Mouse (Mus musculus) E14TG2a.4 (cell line): ENCODE measurements around the gene Fitm2.

Experiments
- H3K27me3 ChIP-seq: 2 replicates; pipeline ENCODE4 v1.6.1; 2014; ENCODE audit warnings: low read length, control low read depth; ENCODE audit not compliant: insufficient read depth
- H3K36me3 ChIP-seq: 2 replicates; pipeline ENCODE4 v1.6.1; 2014; ENCODE audit warnings: low read length, control low read depth; ENCODE audit not compliant: insufficient read depth
- H3K4me1 ChIP-seq: replicated peaks from 2 replicates; pipeline ENCODE4 v1.6.1; 2014; ENCODE audit warnings: low read depth, low read length, control low read depth
- H3K4me3 ChIP-seq: replicated peaks from 2 replicates; pipeline ENCODE4 v1.5.1; 2014; ENCODE audit warnings: mild to moderate bottlenecking, low read length
- H3K9me3 ChIP-seq: 2 replicates; pipeline ENCODE4 v1.6.1; 2014; ENCODE audit warnings: low read length, control low read depth
- CTCF ChIP-seq: conservative IDR thresholded peaks from 2 replicates; pipeline ENCODE4 v1.5.1; 2014; ENCODE audit warnings: low read length
- NANOG ChIP-seq: IDR thresholded peaks from 2 replicates; pipeline ENCODE4 v1.6.1; 2014; ENCODE audit warnings: borderline replicate concordance, low read length, mixed read lengths
- POU5F1 ChIP-seq: IDR thresholded peaks from 2 replicates; pipeline ENCODE4 v1.6.1; 2014; ENCODE audit warnings: low read length, borderline replicate concordance

Fitm2 gene

DNA sequence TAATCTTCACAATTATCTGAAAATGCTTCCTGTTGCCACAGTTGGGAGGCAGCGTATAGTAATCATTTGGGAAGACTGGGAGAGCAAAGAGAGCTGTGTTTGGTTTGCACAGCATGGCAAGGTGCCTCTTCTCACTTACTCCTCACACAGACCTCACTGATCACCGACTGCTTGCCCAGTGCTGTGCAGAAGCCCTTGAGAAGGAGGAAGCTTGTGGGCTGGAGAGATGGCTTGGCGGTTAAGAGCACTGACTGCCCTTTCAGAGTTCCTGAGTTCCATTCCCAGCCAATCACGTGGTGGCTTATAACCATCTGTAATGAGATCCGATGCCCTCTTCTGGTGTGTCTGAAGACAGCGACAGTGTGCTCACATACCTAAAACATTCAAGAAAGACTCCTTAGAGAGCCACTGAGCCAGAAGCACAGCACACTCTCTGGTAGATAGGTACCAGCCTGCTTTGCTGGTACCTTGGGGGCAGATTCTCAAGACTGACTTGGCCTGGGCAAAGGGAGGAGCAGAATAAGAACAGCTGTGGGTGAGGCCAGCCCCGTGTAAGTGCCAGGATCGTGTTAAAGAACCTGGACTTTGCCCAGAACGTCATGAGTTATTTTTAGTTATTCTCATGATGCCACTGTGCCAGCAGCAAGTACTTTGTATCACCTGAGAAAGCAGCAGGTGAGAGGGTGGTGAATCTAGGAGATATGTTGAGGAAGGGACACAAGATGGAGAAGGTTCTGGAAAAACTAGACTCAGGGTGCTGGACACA lies 49.4 kb downstream of the Fitm2 start:
- H3K27me3 ChIP-seq = no peaks in the 10 kb centered on the region
- H3K36me3 ChIP-seq = peaks cover 37% of the 10 kb centered on the region
- no peak for TF ChIP-seq POU5F1
- no peak for TF ChIP-seq NANOG
- no peak for TF ChIP-seq CTCF
- no peaks in the 10 kb centered on the region for H3K9me3 ChIP-seq
- H3K4me1 ChIP-seq = peaks cover 47% of the 10 kb centered on the region
- no peak overlapping the region for H3K4me3 ChIP-seq

DNA sequence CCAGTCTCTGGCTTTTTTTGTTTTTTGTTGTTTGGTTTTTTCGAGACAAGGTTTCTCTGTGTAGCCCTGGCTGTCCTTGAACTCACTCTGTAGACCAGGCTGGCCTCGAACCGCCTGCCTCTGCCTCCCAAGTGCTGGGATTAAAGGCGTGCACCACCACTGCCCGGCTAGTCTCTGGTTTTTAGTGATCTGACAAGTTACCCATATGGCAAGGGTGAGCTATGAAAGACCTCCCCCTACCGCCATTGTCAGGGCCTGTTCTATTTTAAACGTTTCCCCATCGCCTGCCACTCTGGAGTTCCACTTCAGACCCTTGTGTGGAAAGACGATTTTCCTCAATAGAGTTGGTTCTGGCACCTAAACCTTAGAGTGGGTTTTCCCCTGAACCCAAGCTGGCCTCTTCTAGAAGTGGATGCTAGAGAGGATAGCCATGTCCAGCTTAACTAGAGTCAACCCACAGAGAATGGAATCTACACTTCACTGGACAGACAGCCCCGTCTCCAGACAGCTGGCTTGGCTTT lies 52.0 kb downstream of the Fitm2 start:
- H3K4me3 ChIP-seq = peak overlapping the region; percentile 97
- no peaks in the 10 kb centered on the region for H3K9me3 ChIP-seq

DNA sequence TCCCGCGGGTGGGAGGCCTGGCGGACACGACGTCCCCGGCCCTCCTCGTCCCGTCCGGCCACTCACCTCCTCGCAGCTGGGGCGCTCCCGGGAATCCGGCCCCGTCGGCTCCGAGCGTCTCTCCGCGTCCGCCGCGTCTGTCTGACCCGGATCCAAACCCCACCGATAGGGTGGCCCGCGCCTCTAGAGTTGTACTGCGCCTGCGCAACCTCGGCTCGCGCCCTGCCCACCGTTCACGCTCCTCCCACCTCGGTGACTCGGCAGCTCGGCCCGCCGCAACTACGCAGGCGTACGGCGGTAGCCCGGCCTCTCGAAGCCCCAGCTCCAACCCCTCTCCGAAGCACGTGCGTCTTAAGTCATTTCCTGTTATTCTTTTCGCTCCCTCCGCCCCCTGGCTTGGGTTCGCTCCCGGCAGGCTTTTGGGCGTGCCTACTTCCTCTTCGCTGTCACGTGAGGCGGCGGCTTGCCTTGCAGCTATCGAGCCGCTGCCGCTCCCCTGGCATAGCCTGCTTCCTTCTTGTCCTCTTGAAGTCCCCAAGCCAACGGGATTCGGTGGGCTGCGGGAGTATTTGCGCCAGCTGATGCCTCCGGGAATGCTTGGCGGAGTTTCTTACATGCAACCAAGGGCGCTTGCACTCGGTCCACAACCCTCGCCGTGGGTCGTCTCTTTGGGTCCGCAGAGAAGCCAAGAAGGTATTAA lies 52.9 kb downstream of the Fitm2 start:
- Histone ChIP-seq H3K4me1 (peaks cover 64% of the 10 kb centered on the region), H3K27me3 (no peaks in the 10 kb centered on the region), H3K9me3 (no peaks in the 10 kb centered on the region), H3K36me3 (peaks cover 47% of the 10 kb centered on the region), H3K4me3 (peak overlapping the region; percentile 97)
- TF ChIP-seq POU5F1 (no peak), CTCF (no peak), NANOG (no peak)

More for the DNA sequence above, 52.0 kb downstream of the Fitm2 start:
- TF ChIP-seq POU5F1 (no peak), NANOG (no peak), CTCF (no peak)
- H3K36me3 ChIP-seq = peaks cover 43% of the 10 kb centered on the region
- H3K4me1 ChIP-seq = peaks cover 65% of the 10 kb centered on the region
- H3K27me3 ChIP-seq = no peaks in the 10 kb centered on the region

DNA sequence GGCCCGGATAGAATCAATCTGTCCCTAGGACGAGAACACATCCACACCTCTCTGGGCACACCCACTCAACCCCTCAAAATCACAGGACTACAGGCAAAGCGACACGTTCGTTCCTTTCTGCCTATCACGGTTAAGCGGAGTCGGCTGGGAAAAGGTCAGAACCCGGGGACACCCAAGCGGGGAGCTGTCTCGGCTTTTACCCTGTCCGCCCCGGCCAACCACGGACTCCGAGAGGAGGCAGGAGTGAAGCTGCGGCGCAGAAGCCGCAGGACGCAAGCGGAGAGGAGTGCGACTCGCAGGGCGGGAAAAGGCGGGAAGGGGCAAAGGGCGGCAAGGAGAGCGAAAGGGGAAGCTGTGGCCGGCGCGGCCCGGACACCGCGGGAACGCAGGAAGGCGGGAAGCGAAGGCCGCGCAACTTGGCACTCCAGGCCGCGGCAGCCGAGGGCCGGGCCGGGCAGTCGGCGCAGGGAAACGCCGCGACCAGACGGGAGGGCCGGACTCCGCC lies 53.5 kb downstream of the Fitm2 start:
- H3K27me3 ChIP-seq = no peaks in the 10 kb centered on the region
- TF ChIP-seq NANOG = no peak
- no peak for TF ChIP-seq POU5F1
- no peak for TF ChIP-seq CTCF
- peaks cover 47% of the 10 kb centered on the region for H3K36me3 ChIP-seq
- peaks cover 58% of the 10 kb centered on the region for H3K4me1 ChIP-seq
- peak overlapping the region; percentile 97 for H3K4me3 ChIP-seq
- no peaks in the 10 kb centered on the region for H3K9me3 ChIP-seq

DNA sequence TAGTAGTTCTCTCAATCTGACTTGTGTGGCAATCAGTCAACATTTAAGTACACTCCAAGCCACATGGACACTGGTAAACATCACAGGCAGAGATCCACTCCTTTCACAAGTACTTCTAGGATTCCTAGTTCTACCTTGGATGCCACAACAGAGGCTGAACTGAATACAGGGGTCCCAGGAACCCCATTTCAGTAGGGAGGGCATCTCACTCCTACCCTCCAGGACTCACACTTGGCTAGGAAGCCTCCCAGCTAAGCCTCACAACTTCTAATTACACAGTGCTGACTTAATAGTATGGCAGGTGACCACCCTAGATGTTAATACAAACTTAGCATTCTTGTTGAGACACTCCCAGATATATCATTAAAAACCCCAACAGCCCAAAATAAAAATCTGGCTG lies 54.6 kb downstream of the Fitm2 start:
- H3K27me3 ChIP-seq = no peaks in the 10 kb centered on the region
- TF ChIP-seq CTCF (no peak), NANOG (no peak), POU5F1 (no peak)
- peaks cover 47% of the 10 kb centered on the region for H3K4me1 ChIP-seq
- H3K4me3 ChIP-seq = peak overlapping the region; percentile 97
- H3K9me3 ChIP-seq = no peaks in the 10 kb centered on the region
- H3K36me3 ChIP-seq = peaks cover 45% of the 10 kb centered on the region

DNA sequence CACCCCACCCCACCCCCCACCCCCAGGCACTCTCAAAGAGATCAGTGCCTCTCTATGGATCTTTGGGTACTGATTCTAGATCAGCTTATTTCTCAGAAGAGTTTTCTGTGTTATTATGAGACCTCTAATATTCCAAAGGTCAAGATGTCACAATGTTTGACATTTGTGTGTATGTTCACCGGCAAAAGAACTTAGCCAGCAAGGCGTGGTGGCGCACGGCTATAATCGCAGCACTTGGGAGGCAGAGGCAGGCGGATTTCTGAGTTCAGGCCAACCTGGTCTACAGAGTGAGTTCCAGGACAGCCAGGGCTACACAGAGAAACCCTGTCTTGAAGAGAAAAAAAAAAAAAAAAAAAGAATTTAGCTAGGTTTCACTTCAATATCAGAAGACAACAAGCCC lies 55.4 kb downstream of the Fitm2 start:
- peaks cover 48% of the 10 kb centered on the region for H3K36me3 ChIP-seq
- no peak for TF ChIP-seq CTCF
- peaks cover 42% of the 10 kb centered on the region for H3K4me1 ChIP-seq
- H3K9me3 ChIP-seq = no peaks in the 10 kb centered on the region
- H3K27me3 ChIP-seq = no peaks in the 10 kb centered on the region
- H3K4me3 ChIP-seq = no peak overlapping the region
